Mouse (Mus musculus) forebrain, embryonic 16.5 days (tissue): ENCODE data around the gene Gm29797. TPM values are rescaled to one million over a fixed set of nuclear protein-coding genes. Genes with fewer than 3 reads are reported as not detected.

Experiments used
- ATAC-seq: fragments of 200-750 bp; cut with Nextera tagmentation; 2 replicates; pipeline ENCODE4 v1.8.0; 2017; ENCODE audit warnings: mild to moderate bottlenecking, moderate library complexity
- H3K27ac ChIP-seq: fragments of 300-500 bp; sonication (generic); 2 replicates; pipeline ENCODE4 v1.5.1; 2014; ENCODE audit warnings: low read length, control low read depth
- H3K27me3 ChIP-seq: fragments of 300-500 bp; sonication (generic); replicated peaks from 2 replicates; pipeline ENCODE4 v1.6.1; 2014; ENCODE audit warnings: low read length; ENCODE audit not compliant: control insufficient read depth, insufficient read depth
- H3K36me3 ChIP-seq: fragments of 300-500 bp; sonication (generic); 2 replicates; pipeline ENCODE4 v1.6.1; 2014; ENCODE audit not compliant: control insufficient read depth, insufficient read depth
- H3K4me1 ChIP-seq: fragments of 300-500 bp; sonication (generic); replicated peaks from 2 replicates; pipeline ENCODE4 v1.6.1; 2014; ENCODE audit warnings: low read length; ENCODE audit not compliant: control insufficient read depth, insufficient read depth
- H3K4me2 ChIP-seq: fragments of 300-500 bp; sonication (generic); 2 replicates; pipeline ENCODE4 v1.6.1; 2014; ENCODE audit warnings: mild to moderate bottlenecking, low read length, control low read depth
- H3K4me3 ChIP-seq: fragments of 300-500 bp; sonication (generic); replicated peaks from 2 replicates; pipeline ENCODE4 v1.5.1; 2014; ENCODE audit warnings: mild to moderate bottlenecking, low read length, control low read depth
- H3K9ac ChIP-seq: fragments of 300-500 bp; sonication (generic); replicated peaks from 2 replicates; pipeline ENCODE4 v1.6.1; 2014; ENCODE audit warnings: low read depth, low read length, control low read depth
- H3K9me3 ChIP-seq: fragments of 300-500 bp; sonication (generic); 2 replicates; pipeline ENCODE4 v1.6.1; 2016; ENCODE audit warnings: low read length; ENCODE audit not compliant: control insufficient read depth
- WGBS: fragments of 180-500 bp; shearing (Covaris S2); extraction: QIAGEN DNeasy Blood & Tissue Kit; methylation state at CpG from one replicate; pipeline ENCODE4 v1.1.7; 2014; 5-methylcytosine and 5-hydroxymethylcytosine counted together
- polyA plus RNA-seq: library from polyadenylated mRNA; unstranded; fragments of >200 nt; fragmentation: Nextera tagmentation; extraction: Ambion mirVana; gene quantifications from 2 replicates; pipeline ENCODE4 v1.2.1, GENCODE M21; 2015

Gm29797 gene
- polyA plus RNA-seq, 1 experiment from 2014 or later, result 0.49 TPM

GRCm38 (mm10) chr2:181706668-181707067, 49.8 kb downstream of the Gm29797 start:
- Histone ChIP-seq H3K27me3 (no peaks in the 10 kb centered on the region), H3K36me3 (no peaks in the 10 kb centered on the region), H3K4me1 (no peaks in the 10 kb centered on the region), H3K9me3 (no peaks in the 10 kb centered on the region), H3K9ac (no peak overlapping the region), H3K27ac (no peak overlapping the region), H3K4me2 (no peak overlapping the region), H3K4me3 (no peak overlapping the region)
- no peak for ATAC-seq
- WGBS, result 38% methylated on average over 4 of the region's 4 CpGs

Other genes with a start within 250 kb of the Gm29797 start
- gene Zbtb46, start 197.6 kb upstream of the Gm29797 start, polyA plus RNA-seq, result 9.5 and 11.9 TPM in 2 replicates
- not detected in 2 replicates for gene Abhd16b, start 163.8 kb upstream of the Gm29797 start, polyA plus RNA-seq
- gene Tpd52l2, start 159.9 kb upstream of the Gm29797 start, polyA plus RNA-seq, result 135 and 139 TPM in 2 replicates
- 221 and 239 TPM in 2 replicates for gene Dnajc5, start 136.5 kb upstream of the Gm29797 start, polyA plus RNA-seq
- 58.5 and 69.8 TPM in 2 replicates for gene Uckl1, start 72.1 kb upstream of the Gm29797 start, polyA plus RNA-seq
- gene Prpf6, start 65.2 kb upstream of the Gm29797 start, polyA plus RNA-seq, result 74.5 and 80.1 TPM in 2 replicates
- 60.6 and 79.8 TPM in 2 replicates for gene Zfp512b, start 64.2 kb upstream of the Gm29797 start, polyA plus RNA-seq
- 99.8 and 128 TPM in 2 replicates for gene Samd10, start 57.8 kb upstream of the Gm29797 start, polyA plus RNA-seq
- 13.8 and 15.3 TPM in 2 replicates for gene Sox18, start 14.6 kb downstream of the Gm29797 start, polyA plus RNA-seq
- gene Tcea2, start 23.3 kb downstream of the Gm29797 start, polyA plus RNA-seq, result 58.3 and 60.5 TPM in 2 replicates
- 61.2 and 63.3 TPM in 2 replicates for gene Rgs19, start 36.9 kb downstream of the Gm29797 start, polyA plus RNA-seq
- gene Lkaaear1, start 41.4 kb downstream of the Gm29797 start, polyA plus RNA-seq, result not detected in 2 replicates
- 46.8 and 64.1 TPM in 2 replicates for gene Oprl1, start 58.0 kb downstream of the Gm29797 start, polyA plus RNA-seq
- 24.1 and 24.2 TPM in 2 replicates for gene Myt1, start 106.3 kb downstream of the Gm29797 start, polyA plus RNA-seq
- gene Pcmtd2, start 180.8 kb downstream of the Gm29797 start, polyA plus RNA-seq, result 48.4 and 57.0 TPM in 2 replicates
- 105 and 112 TPM in 2 replicates for gene Polr3k, start 207.3 kb downstream of the Gm29797 start, polyA plus RNA-seq